Mouse (Mus musculus) thymus, postnatal 25 days (tissue): ENCODE data around the gene Junb.

Experiments
- DNase-seq: peaks from one replicate; pipeline ENCODE4 v3.0.0; 2022

The Junb gene

GRCm38 (mm10) chr8:84936962-84937546 lies 41.5 kb downstream of the Junb start, which contains the start of gene Mast1:
Gene Mast1 (minus strand): TSS chr8:84937359.
- DNase-seq, result peak; percentile 51

GRCm38 (mm10) chr8:84936041-84936961 lies 42.2 kb downstream of the Junb start:
- no peak for DNase-seq

- DNase-seq, result no peak
These were observed 43.0 kb downstream of the Junb start for GRCm38 (mm10) chr8:84935489-84935888.

GRCm38 (mm10) chr8:84934860-84935259 lies 43.7 kb downstream of the Junb start:
- no peak for DNase-seq

GRCm38 (mm10) chr8:84933767-84934559 lies 44.6 kb downstream of the Junb start:
- no peak for DNase-seq

- DNase-seq, result no peak
These were observed 47.9 kb downstream of the Junb start for GRCm38 (mm10) chr8:84930582-84930981.

- peak; percentile 59 for DNase-seq
These were observed 49.8 kb downstream of the Junb start for GRCm38 (mm10) chr8:84928456-84929306.

GRCm38 (mm10) chr8:84927513-84927912 lies 51.0 kb downstream of the Junb start:
- DNase-seq, result no peak

GRCm38 (mm10) chr8:84925557-84925956 lies 53.0 kb downstream of the Junb start:
- DNase-seq, result no peak
